Comparison of ENCODE assay signal across 17 mouse cellular contexts in genomic region chr14:29729009-29729408, GRCm38 (mm10).
"Had no signal": no experiment of that assay in that cellular context is flagged by ENCODE, and none has a peak within 500 bp of the region (broad histone marks: within the 10 kb centered on the region; RNA-seq: fewer than 3 reads in every experiment).

No protein-coding gene starts in this region.

- DNase-seq: left cerebral cortex, postnatal 4 days; liver; liver, embryonic 13.5 days; liver, postnatal 0 days; lung, adult 18-20 months; lung, adult 2 months; lung, embryonic 14.5 days; lung, postnatal 10 days; lung, postnatal 14 days; lung, postnatal 36 days; lung, postnatal 4 days; midbrain, embryonic 14.5 days had no signal

- ATAC-seq: liver, embryonic 12.5 days; liver, postnatal 0 days; lung, postnatal 0 days; midbrain, embryonic 13.5 days; midbrain, embryonic 15.5 days; midbrain, embryonic 16.5 days had no signal
